Mouse (Mus musculus) hindbrain, embryonic 11.5 days (tissue): ENCODE data around the gene Cavin1. TPM values are rescaled to one million over a fixed set of nuclear protein-coding genes. Genes with fewer than 3 reads are reported as not detected.

Experiments
- ATAC-seq: fragments of 200-750 bp; cut with Nextera tagmentation; 2 replicates; pipeline ENCODE4 v1.8.0; 2017; ENCODE audit warnings: mild to moderate bottlenecking, moderate TSS enrichment, moderate library complexity; ENCODE audit not compliant: low FRiP score
- DNase-seq: peaks from one replicate; pipeline ENCODE4 v3.0.0-alpha.2; 2015; ENCODE audit warnings: low spot score
- H3K27ac ChIP-seq: fragments of 300-500 bp; sonication (generic); 2 replicates; pipeline ENCODE4 v1.5.1; 2014; ENCODE audit warnings: mild to moderate bottlenecking, low read depth, low read length
- H3K27me3 ChIP-seq: fragments of 300-500 bp; sonication (generic); 2 replicates; pipeline ENCODE4 v1.6.1; 2014; ENCODE audit warnings: mild to moderate bottlenecking, low read length, moderate library complexity, mixed read lengths; ENCODE audit not compliant: control insufficient read depth, insufficient read depth
- H3K36me3 ChIP-seq: fragments of 300-500 bp; sonication (generic); 2 replicates; pipeline ENCODE4 v1.6.1; 2014; ENCODE audit warnings: mild to moderate bottlenecking, low read length, moderate library complexity, mixed read lengths; ENCODE audit not compliant: control insufficient read depth, insufficient read depth
- H3K4me1 ChIP-seq: fragments of 300-500 bp; sonication (generic); replicated peaks from 2 replicates; pipeline ENCODE4 v1.6.1; 2014; ENCODE audit warnings: low read length, mixed read lengths; ENCODE audit not compliant: control insufficient read depth, insufficient read depth
- H3K4me2 ChIP-seq: fragments of 300-500 bp; sonication (generic); replicated peaks from 2 replicates; pipeline ENCODE4 v1.6.1; 2014; ENCODE audit warnings: mild to moderate bottlenecking, low read depth, low read length
- H3K4me3 ChIP-seq: fragments of 300-500 bp; sonication (generic); 2 replicates; pipeline ENCODE4 v1.5.1; 2014; ENCODE audit warnings: low read depth, low read length
- H3K9ac ChIP-seq: fragments of 300-500 bp; sonication (generic); 2 replicates; pipeline ENCODE4 v1.6.1; 2014; ENCODE audit warnings: low read depth, low read length
- H3K9me3 ChIP-seq: fragments of 300-500 bp; sonication (generic); 2 replicates; pipeline ENCODE4 v1.6.1; 2016; ENCODE audit warnings: low read length; ENCODE audit not compliant: control insufficient read depth
- WGBS: fragments of 180-500 bp; shearing (Covaris S2); extraction: QIAGEN DNeasy Blood & Tissue Kit; methylation state at CpG from one replicate; pipeline ENCODE4 v1.1.7; 2014; 5-methylcytosine and 5-hydroxymethylcytosine counted together
- polyA plus RNA-seq: library from polyadenylated mRNA; unstranded; fragments of >200 nt; fragmentation: Nextera tagmentation; extraction: Ambion mirVana; gene quantifications from 2 replicates; pipeline ENCODE4 v1.2.1, GENCODE M21; 2014

The Cavin1 gene
- polyA plus RNA-seq, 1 experiment from 2014 or later: 11.9 TPM

GRCm38 (mm10) chr11:100938711-100939511, 31.8 kb downstream of the Cavin1 start:
- DNase-seq (no peak), ATAC-seq (no peak; the same call in 1 of the 2 replicates)
- Histone ChIP-seq H3K4me1 (no peaks in the 10 kb centered on the region), H3K4me2 (peak overlapping the region; percentile 78), H3K36me3 (no peaks in the 10 kb centered on the region), H3K4me3 (peak overlapping the region; percentile 86), H3K9ac (peak overlapping the region; percentile 79), H3K27ac (peak overlapping the region; percentile 71; the same call in 1 of the 2 replicates), H3K27me3 (no peaks in the 10 kb centered on the region), H3K9me3 (no peaks in the 10 kb centered on the region)
- WGBS: 2% methylated on average over 48 of the region's 48 CpGs

- H3K27ac ChIP-seq: no peak overlapping the region
- no peaks in the 10 kb centered on the region for H3K9me3 ChIP-seq
- no peak overlapping the region for H3K4me2 ChIP-seq
- no peaks in the 10 kb centered on the region for H3K4me1 ChIP-seq
- no peak overlapping the region for H3K9ac ChIP-seq
- H3K36me3 ChIP-seq: no peaks in the 10 kb centered on the region
- 51% methylated on average over 5 of the region's 5 CpGs for WGBS
- no peak overlapping the region for H3K4me3 ChIP-seq
- no peaks in the 10 kb centered on the region for H3K27me3 ChIP-seq
- DNase-seq: no peak
- no peak for ATAC-seq
These were observed 32.6 kb downstream of the Cavin1 start for GRCm38 (mm10) chr11:100938112-100938511.

DNA sequence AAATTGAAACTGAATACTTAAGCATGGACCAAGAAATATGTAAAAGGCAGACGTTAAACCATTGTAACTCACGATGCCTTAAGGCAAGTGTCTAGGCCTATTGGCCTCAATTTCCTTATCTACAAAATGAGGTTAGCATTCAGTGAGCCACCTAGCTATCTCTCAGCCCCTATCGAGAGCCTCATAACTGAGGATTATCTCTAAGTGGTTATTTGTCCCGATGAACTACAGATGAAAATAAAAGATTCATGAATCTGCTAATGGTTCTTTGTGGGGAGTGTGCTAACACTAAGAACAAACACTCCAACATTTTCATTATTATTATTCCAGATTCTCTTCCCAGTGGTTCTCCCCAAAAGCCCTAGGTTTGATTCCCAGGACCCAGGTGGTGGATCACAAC, 33.4 kb downstream of the Cavin1 start:
- H3K4me3 ChIP-seq: no peak overlapping the region
- no peaks in the 10 kb centered on the region for H3K36me3 ChIP-seq
- no peaks in the 10 kb centered on the region for H3K27me3 ChIP-seq
- H3K9me3 ChIP-seq: no peaks in the 10 kb centered on the region
- H3K9ac ChIP-seq: no peak overlapping the region
- no peak overlapping the region for H3K27ac ChIP-seq
- H3K4me1 ChIP-seq: no peaks in the 10 kb centered on the region
- DNase-seq (no peak), ATAC-seq (no peak)
- WGBS: 84% methylated on average over 4 of the region's 4 CpGs
- no peak overlapping the region for H3K4me2 ChIP-seq

- H3K36me3 ChIP-seq: no peaks in the 10 kb centered on the region
- no peak overlapping the region for H3K4me3 ChIP-seq
- H3K9me3 ChIP-seq: no peaks in the 10 kb centered on the region
- H3K27ac ChIP-seq: no peak overlapping the region
- H3K4me2 ChIP-seq: no peak overlapping the region
- no peak for ATAC-seq
- no peaks in the 10 kb centered on the region for H3K27me3 ChIP-seq
- 88% methylated on average over 8 of the region's 8 CpGs for WGBS
- no peak for DNase-seq
- H3K9ac ChIP-seq: no peak overlapping the region
- no peaks in the 10 kb centered on the region for H3K4me1 ChIP-seq
These were observed 35.0 kb downstream of the Cavin1 start for GRCm38 (mm10) chr11:100935373-100936355.

GRCm38 (mm10) chr11:100931254-100931921, 39.3 kb downstream of the Cavin1 start:
- Histone ChIP-seq H3K27me3 (no peaks in the 10 kb centered on the region), H3K4me2 (no peak overlapping the region), H3K27ac (no peak overlapping the region), H3K9me3 (no peaks in the 10 kb centered on the region), H3K9ac (no peak overlapping the region), H3K36me3 (no peaks in the 10 kb centered on the region), H3K4me1 (no peaks in the 10 kb centered on the region), H3K4me3 (no peak overlapping the region)
- WGBS: 77% methylated on average over 12 of the region's 12 CpGs
- DNase-seq (no peak), ATAC-seq (no peak)

DNA sequence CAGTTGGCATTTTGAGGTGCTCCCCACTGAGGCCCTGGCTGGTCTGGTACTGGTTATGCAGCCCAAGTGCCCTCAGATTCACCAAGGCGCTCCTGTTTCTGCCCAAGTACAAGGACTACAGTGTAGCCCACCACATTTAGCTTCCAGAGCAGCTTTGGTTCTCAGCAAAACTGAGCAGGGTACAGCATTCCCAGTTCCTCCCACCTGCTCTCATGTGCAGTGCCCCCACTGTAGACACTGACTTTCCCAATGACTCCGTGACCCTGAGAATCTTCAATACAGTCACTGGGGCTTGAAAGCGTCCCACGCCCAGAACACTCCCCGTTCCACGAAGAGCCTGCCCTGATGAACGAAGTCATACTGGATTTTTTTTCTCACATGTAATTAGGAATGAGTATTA, 40.1 kb downstream of the Cavin1 start:
- H3K36me3 ChIP-seq: no peaks in the 10 kb centered on the region
- ATAC-seq (no peak), DNase-seq (no peak)
- H3K4me3 ChIP-seq: no peak overlapping the region
- WGBS: 82% methylated on average over 7 of the region's 7 CpGs
- no peaks in the 10 kb centered on the region for H3K4me1 ChIP-seq
- no peaks in the 10 kb centered on the region for H3K9me3 ChIP-seq
- H3K9ac ChIP-seq: no peak overlapping the region
- H3K27me3 ChIP-seq: no peaks in the 10 kb centered on the region
- no peak overlapping the region for H3K27ac ChIP-seq
- H3K4me2 ChIP-seq: no peak overlapping the region

DNA sequence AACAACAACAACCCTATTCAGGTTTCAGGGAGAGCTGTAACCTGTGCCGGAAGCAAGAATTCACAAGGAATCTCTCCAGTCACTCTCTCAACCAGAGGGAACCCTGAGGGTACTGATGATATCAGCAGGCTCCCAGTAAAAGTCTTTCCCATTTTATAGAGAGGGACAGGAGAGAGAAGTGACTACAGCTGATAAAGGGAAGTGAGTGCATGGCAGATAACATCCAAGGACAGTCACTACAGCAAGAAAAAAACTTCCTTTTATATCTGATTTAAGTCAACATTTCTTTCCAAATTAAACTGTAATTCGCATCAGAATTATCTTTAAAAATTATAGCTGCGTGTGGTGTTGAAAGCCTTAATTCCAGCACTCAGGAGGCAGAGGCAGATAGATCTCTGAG, 43.3 kb downstream of the Cavin1 start:
- Histone ChIP-seq H3K27me3 (no peaks in the 10 kb centered on the region), H3K4me3 (no peak overlapping the region), H3K9ac (no peak overlapping the region), H3K27ac (no peak overlapping the region), H3K9me3 (no peaks in the 10 kb centered on the region), H3K4me2 (no peak overlapping the region), H3K4me1 (no peaks in the 10 kb centered on the region), H3K36me3 (no peaks in the 10 kb centered on the region)
- no peak for ATAC-seq
- 90% methylated on average over 3 of the region's 3 CpGs for WGBS
- no peak for DNase-seq

GRCm38 (mm10) chr11:100924386-100924919, 46.2 kb downstream of the Cavin1 start:
- WGBS: 83% methylated on average over 1 of the region's 1 CpGs
- Histone ChIP-seq H3K4me1 (no peaks in the 10 kb centered on the region), H3K9ac (no peak overlapping the region), H3K27ac (no peak overlapping the region), H3K4me2 (no peak overlapping the region), H3K9me3 (no peaks in the 10 kb centered on the region), H3K36me3 (no peaks in the 10 kb centered on the region), H3K27me3 (no peaks in the 10 kb centered on the region), H3K4me3 (no peak overlapping the region)
- ATAC-seq (no peak), DNase-seq (no peak)
